Mouse (Mus musculus) intestine, postnatal 0 days (tissue): ENCODE results near the gene Csnk2b. TPM values are rescaled to one million over a fixed set of nuclear protein-coding genes. Genes with fewer than 3 reads are reported as not detected.

Source experiments
- ATAC-seq: fragments of 200-750 bp; cut with Nextera tagmentation; 2 replicates; pipeline ENCODE4 v1.8.0; 2017; ENCODE audit warnings: mild to moderate bottlenecking, moderate TSS enrichment, moderate library complexity
- H3K27ac ChIP-seq: fragments of 300-500 bp; sonication (generic); 2 replicates; pipeline ENCODE4 v1.5.1; 2014; ENCODE audit warnings: mild to moderate bottlenecking, low read depth, low read length, moderate library complexity
- H3K27me3 ChIP-seq: fragments of 300-500 bp; sonication (generic); replicated peaks from 2 replicates; pipeline ENCODE4 v1.6.1; 2014; ENCODE audit warnings: low read length, mixed read lengths; ENCODE audit not compliant: control insufficient read depth, insufficient read depth
- H3K36me3 ChIP-seq: fragments of 300-500 bp; sonication (generic); 2 replicates; pipeline ENCODE4 v1.6.1; 2014; ENCODE audit warnings: mild to moderate bottlenecking, moderate library complexity; ENCODE audit not compliant: control insufficient read depth, insufficient read depth
- H3K4me1 ChIP-seq: fragments of 300-500 bp; sonication (generic); replicated peaks from 2 replicates; pipeline ENCODE4 v1.6.1; 2014; ENCODE audit warnings: antibody characterized with exemption, low read length, mixed read lengths; ENCODE audit not compliant: control insufficient read depth, insufficient read depth
- H3K4me2 ChIP-seq: fragments of 300-500 bp; sonication (generic); replicated peaks from 2 replicates; pipeline ENCODE4 v1.6.1; 2014; ENCODE audit warnings: low read depth, mild to moderate bottlenecking, moderate library complexity
- H3K4me3 ChIP-seq: fragments of 300-500 bp; sonication (generic); 2 replicates; pipeline ENCODE4 v1.5.1; 2014; ENCODE audit warnings: low read depth, low read length
- H3K9ac ChIP-seq: fragments of 300-500 bp; sonication (generic); 2 replicates; pipeline ENCODE4 v1.6.1; 2014; ENCODE audit warnings: mild to moderate bottlenecking, low read depth, low read length
- H3K9me3 ChIP-seq: fragments of 300-500 bp; sonication (generic); 2 replicates; pipeline ENCODE4 v1.6.1; 2016; ENCODE audit warnings: mixed run types; ENCODE audit not compliant: control insufficient read depth
- CTCF ChIP-seq: sonication (generic); IDR thresholded peaks from 2 replicates; pipeline ENCODE4 v1.5.1; 2016; ENCODE audit warnings: low read depth, mild to moderate bottlenecking, control low read depth, antibody characterized with exemption, moderate library complexity
- WGBS: fragments of 180-500 bp; shearing (Covaris S2); extraction: QIAGEN DNeasy Blood & Tissue Kit; methylation state at CpG from one replicate; pipeline ENCODE4 v1.1.7; 2014; 5-methylcytosine and 5-hydroxymethylcytosine counted together
- polyA plus RNA-seq: library from polyadenylated mRNA; unstranded; fragments of >200 nt; fragmentation: Nextera tagmentation; extraction: Ambion mirVana; gene quantifications from 2 replicates; pipeline ENCODE4 v1.2.1, GENCODE M21; 2015

The Csnk2b gene
- polyA plus RNA-seq, 1 experiment from 2014 or later = 262 TPM

- TF ChIP-seq CTCF = no peak
- H3K36me3 ChIP-seq = peaks cover 76% of the 10 kb centered on the region
- 90% methylated on average over 7 of the region's 7 CpGs for WGBS
- no peak overlapping the region for H3K4me2 ChIP-seq
- H3K9ac ChIP-seq = no peak overlapping the region
- no peaks in the 10 kb centered on the region for H3K9me3 ChIP-seq
- peaks cover 4% of the 10 kb centered on the region; the same call in 1 of the 2 replicates for H3K4me1 ChIP-seq
- ATAC-seq = no peak
- no peak overlapping the region for H3K27ac ChIP-seq
- no peak overlapping the region for H3K4me3 ChIP-seq
- H3K27me3 ChIP-seq = no peaks in the 10 kb centered on the region
Measured at GRCm38 (mm10) chr17:35159638-35160037, 37.8 kb upstream of the Csnk2b start.

GRCm38 (mm10) chr17:35158850-35159593 is 37.2 kb upstream of the Csnk2b start:
- Histone ChIP-seq H3K9me3 (no peaks in the 10 kb centered on the region), H3K27ac (no peak overlapping the region), H3K36me3 (peaks cover 82% of the 10 kb centered on the region), H3K4me2 (no peak overlapping the region), H3K4me1 (peaks cover 4% of the 10 kb centered on the region; the same call in 1 of the 2 replicates), H3K27me3 (no peaks in the 10 kb centered on the region), H3K9ac (no peak overlapping the region), H3K4me3 (no peak overlapping the region)
- ATAC-seq = no peak
- no peak for TF ChIP-seq CTCF
- 92% methylated on average over 16 of the region's 16 CpGs for WGBS

- Histone ChIP-seq H3K4me3 (no peak overlapping the region), H3K4me2 (no peak overlapping the region), H3K4me1 (no peaks in the 10 kb centered on the region; the same call in 1 of the 2 replicates), H3K9ac (no peak overlapping the region), H3K36me3 (peaks cover 96% of the 10 kb centered on the region), H3K27ac (no peak overlapping the region), H3K9me3 (no peaks in the 10 kb centered on the region), H3K27me3 (no peaks in the 10 kb centered on the region)
- no peak for ATAC-seq
- 84% methylated on average over 8 of the region's 8 CpGs for WGBS
- no peak for TF ChIP-seq CTCF
Measured at GRCm38 (mm10) chr17:35157661-35158175, 35.9 kb upstream of the Csnk2b start.

GRCm38 (mm10) chr17:35157254-35157653 is 35.4 kb upstream of the Csnk2b start:
- WGBS = 92% methylated on average over 8 of the region's 8 CpGs
- Histone ChIP-seq H3K4me3 (no peak overlapping the region), H3K4me2 (no peak overlapping the region), H3K27me3 (no peaks in the 10 kb centered on the region), H3K36me3 (peaks cover 100% of the 10 kb centered on the region), H3K9ac (no peak overlapping the region), H3K27ac (no peak overlapping the region), H3K4me1 (no peaks in the 10 kb centered on the region), H3K9me3 (no peaks in the 10 kb centered on the region)
- no peak for TF ChIP-seq CTCF
- ATAC-seq = no peak

- Histone ChIP-seq H3K36me3 (peaks cover 99% of the 10 kb centered on the region), H3K4me2 (no peak overlapping the region), H3K27ac (no peak overlapping the region), H3K4me3 (no peak overlapping the region), H3K9ac (no peak overlapping the region), H3K27me3 (no peaks in the 10 kb centered on the region), H3K4me1 (no peaks in the 10 kb centered on the region), H3K9me3 (no peaks in the 10 kb centered on the region)
- TF ChIP-seq CTCF = no peak
- no peak for ATAC-seq
- 86% methylated on average over 33 of the region's 33 CpGs for WGBS
Measured at GRCm38 (mm10) chr17:35156461-35157200, 34.8 kb upstream of the Csnk2b start.

- Histone ChIP-seq H3K4me1 (no peaks in the 10 kb centered on the region), H3K9me3 (no peaks in the 10 kb centered on the region), H3K4me2 (no peak overlapping the region), H3K27ac (no peak overlapping the region), H3K4me3 (no peak overlapping the region), H3K27me3 (no peaks in the 10 kb centered on the region), H3K36me3 (peaks cover 97% of the 10 kb centered on the region), H3K9ac (no peak overlapping the region)
- no peak for ATAC-seq
- TF ChIP-seq CTCF = no peak
- 91% methylated on average over 12 of the region's 12 CpGs for WGBS
Measured at GRCm38 (mm10) chr17:35155451-35155850, 33.6 kb upstream of the Csnk2b start.
